Mouse (Mus musculus): ENCODE measurements around the gene Fgd1.

- TF ChIP-seq POLR2A (IDR thresholded peaks at IDR 0.05; ENCODE audit: borderline replicate concordance, extremely low read depth, insufficient read depth, insufficient read length, poor library complexity, severe bottlenecking) (no peak), CTCF (IDR thresholded peaks at IDR 0.05; ENCODE audit: borderline replicate concordance, extremely low read depth, insufficient read depth, insufficient read length) (no peak)
Observed at GRCm38 (mm10) chrX:151017897-151018296, 28.1 kb upstream of the Fgd1 start.

Data from brain, embryonic 14.5 days (tissue).